Mouse (Mus musculus): Measurements from ENCODE around the gene Olfm2. TPM values are rescaled to one million over a fixed set of nuclear protein-coding genes. Genes with fewer than 3 reads are reported as not detected.
A peak's percentile ranks its signal among the peaks of the same experiment; 100 is the strongest.

Gene Olfm2
- total RNA-seq (2015) = 0.27 and 0.32 TPM in 2 replicates
- total RNA-seq (2017) = 0.34 TPM in 1 of 2 replicates, not detected in the other

DNA sequence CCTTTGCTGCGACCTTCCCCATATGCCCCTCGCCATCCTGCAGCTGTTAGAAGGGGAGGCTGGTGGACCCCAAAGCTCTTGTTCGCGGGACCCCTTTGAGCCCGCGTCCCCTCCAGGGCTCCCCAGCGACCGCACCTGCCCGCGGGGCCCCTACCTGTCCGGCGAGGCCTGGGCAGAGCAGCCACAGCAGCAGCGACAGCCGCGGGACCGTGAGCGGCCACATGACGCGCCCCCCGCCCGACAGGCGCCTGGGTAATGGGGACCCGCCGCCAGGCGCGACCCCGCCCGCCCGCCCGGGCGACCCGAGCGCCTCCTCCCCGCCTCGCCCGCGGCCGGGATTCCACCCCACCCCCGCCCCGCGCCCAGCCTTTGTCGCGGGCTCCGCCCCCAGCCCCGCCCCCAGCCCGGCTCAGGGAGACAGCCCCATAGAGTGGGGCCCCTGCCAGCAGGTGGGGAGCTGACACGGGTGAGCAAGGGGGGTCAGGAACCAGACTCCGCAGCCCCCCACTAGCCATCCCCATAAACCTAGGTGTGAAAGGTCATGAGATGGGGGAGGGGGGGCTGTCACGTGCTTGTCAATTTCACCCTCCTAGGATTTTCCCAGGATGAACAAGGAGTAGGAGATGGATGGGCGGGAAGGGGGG is at the start of gene Olfm2:
Gene Olfm2 (minus strand): TSS at position 333 of the 644 bp plus-strand sequence.
- ATAC-seq (replicated peaks; ENCODE audit: poor library complexity) = no peak

DNA sequence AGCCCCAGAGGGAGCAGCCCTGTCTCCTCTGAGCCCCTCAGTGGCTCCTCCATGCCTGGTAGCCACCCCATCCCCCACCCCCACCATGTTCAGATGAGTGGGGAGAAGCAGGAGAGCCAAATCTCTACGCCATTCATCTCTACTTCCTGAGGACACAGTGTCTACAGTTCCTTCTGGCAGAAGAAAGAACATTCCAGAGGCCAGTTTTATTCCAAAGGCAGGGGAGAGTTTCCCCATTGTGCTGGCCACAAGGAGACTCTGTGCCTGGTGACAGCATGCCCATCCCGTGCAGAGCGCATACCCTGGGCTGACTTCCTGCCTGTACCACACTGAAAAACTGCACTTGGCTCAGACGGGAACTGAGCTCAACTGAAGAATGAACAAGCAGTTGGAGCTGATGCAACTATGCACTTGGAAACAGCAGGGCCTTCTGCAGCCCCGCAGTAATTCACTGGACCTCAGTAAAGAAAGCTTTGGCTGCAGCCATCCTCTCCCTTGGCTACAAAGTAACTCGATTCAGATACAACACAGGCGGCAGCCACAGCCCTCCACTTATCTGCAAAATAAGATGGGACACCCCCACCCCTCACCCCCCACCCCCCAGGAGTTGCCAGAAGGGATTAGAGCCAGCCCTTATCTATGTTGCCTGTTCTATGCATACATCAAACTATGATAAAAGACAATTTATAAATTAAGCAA is 48.1 kb upstream of the Olfm2 start:
- ATAC-seq (replicated peaks; ENCODE audit: poor library complexity) = peak; percentile 98

DNA sequence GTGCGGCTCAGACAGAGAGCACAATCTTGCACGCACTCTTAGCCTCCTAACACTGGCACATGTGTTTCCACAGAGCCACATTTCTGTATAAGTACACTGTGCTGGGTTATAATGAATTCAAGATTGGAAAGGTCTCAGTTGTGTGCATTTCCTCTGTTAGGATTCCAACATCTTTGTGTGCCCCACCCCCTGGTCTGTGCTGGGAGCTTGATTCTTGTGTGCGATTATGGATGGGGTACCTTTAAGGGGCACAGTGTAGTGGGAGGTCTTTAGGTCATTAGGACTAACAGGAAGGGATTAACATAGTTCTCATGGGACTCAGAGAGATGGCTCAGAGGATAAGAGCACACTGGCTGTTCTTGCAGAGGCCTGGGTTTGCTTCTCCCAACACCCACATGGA is 44.2 kb upstream of the Olfm2 start:
- ATAC-seq (replicated peaks; ENCODE audit: poor library complexity) = no peak

DNA sequence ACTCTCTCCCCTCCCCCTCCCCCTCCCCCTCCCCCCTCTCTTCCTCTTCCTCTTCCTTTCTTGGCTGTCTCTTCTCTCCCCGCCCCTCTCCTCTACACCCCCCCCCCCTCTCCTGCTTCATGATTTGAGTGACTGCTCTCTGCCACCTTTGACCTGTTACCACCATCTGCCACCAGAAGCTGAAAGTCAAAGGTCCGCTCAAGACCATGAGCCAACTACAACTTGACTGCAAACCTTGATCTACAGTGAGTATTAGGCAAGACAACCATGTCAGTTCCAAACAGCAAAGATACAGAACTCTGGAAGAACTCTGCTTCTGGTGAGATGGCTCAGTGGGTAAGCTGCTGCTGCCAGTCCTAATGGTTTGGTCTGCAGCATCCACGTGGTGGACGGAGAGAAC is 43.5 kb upstream of the Olfm2 start:
- ATAC-seq (replicated peaks; ENCODE audit: poor library complexity) = no peak

DNA sequence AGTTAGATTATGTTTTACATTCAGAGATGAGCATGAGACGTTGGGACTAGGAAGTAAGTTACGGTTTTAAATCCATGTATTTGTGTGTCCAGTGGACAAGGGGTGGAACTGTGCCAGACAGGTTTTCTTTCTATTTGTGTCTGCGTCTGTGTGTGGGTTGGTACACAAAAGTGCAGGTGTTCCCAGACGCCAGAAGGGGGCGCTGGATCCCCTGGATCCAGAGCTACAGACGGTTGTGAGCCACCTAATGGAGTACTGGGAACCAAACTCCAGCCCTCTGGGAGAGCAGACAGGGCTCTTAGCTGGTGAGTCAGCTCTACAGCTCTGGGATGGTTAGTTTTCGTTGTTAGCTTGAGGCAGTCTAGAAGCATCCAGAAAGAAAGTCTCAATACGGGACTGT is 41.8 kb upstream of the Olfm2 start:
- ATAC-seq (replicated peaks; ENCODE audit: poor library complexity) = no peak

DNA sequence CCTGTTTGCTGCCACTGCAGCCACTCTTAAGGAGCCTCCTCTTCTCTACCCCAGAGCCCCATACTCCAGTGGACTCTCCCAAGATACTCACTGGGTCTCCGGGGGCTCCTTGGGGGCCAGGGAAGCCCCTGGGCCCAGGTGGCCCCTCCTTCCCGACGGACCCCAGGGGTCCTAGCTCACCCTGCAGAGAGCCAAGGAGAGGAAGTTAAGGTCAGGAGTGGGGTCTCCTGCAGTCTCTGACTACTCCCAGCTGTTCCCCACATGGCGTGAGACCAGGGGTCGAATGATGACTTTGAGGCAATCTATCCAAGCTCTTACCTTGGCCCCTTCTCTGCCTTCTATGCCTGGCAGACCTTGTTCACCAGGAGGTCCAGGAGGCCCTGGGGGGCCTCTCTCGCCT is 38.9 kb upstream of the Olfm2 start:
- no peak for ATAC-seq (replicated peaks; ENCODE audit: poor library complexity)

DNA sequence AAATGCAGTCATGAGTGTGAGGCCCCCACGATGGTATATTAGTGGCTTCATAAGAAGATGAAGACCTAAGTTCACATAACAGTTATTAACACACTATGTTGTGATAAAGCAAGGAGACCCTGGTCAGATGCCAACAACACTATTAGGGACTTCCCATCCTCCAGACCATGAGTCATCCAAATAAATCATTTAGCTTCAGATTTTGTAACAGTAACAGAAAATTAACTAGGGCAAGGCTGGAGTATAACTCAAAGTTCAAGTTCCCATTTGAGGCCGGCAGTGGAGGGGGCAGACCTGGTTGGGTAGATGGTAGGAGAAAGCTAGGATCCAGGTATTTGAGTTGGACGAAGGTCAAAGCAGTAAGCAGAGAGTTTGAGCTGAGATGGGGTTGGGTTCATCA is 35.1 kb upstream of the Olfm2 start:
- ATAC-seq (replicated peaks; ENCODE audit: poor library complexity) = no peak

DNA sequence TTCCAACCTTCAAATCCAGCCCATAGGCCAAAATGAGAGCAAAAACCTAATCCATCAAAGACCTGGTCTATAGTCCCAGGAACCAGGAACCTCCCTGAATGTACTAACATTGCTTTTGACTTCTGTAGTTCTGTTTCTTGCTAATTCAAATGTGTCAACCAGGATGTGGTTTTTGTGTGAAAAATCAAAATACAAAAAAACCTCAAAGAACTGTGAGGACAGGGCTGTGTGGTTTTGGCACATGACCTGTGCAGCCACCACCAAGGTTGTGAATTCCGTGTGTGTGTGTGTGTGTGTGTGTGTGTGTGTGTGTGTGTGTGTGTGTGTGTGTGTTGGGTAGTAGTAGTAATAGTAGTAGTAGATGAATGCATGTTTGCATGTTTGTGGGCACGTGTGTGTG is 19.1 kb upstream of the Olfm2 start:
- peak; percentile 68 for ATAC-seq (replicated peaks; ENCODE audit: poor library complexity)

DNA sequence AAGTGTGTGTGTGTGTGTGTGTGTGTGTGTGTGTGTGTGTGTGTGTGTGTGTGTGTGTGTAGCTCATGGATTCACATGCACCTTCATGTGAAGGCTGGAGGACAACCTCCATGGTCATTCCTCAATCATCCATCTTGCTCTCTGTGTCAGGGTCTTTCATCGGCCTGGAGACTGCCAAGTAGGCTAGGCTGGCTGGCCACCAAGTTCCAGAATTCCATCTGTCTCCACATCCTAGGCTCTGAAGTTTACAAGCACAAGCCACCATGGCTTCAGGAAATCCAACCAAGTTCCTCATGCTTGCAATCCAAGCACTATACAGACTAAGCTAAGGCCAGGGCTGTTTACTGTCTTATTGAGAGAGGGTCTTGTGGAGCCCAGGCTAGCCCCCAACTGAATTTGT is 16.9 kb upstream of the Olfm2 start:
- ATAC-seq (replicated peaks; ENCODE audit: poor library complexity) = no peak

DNA sequence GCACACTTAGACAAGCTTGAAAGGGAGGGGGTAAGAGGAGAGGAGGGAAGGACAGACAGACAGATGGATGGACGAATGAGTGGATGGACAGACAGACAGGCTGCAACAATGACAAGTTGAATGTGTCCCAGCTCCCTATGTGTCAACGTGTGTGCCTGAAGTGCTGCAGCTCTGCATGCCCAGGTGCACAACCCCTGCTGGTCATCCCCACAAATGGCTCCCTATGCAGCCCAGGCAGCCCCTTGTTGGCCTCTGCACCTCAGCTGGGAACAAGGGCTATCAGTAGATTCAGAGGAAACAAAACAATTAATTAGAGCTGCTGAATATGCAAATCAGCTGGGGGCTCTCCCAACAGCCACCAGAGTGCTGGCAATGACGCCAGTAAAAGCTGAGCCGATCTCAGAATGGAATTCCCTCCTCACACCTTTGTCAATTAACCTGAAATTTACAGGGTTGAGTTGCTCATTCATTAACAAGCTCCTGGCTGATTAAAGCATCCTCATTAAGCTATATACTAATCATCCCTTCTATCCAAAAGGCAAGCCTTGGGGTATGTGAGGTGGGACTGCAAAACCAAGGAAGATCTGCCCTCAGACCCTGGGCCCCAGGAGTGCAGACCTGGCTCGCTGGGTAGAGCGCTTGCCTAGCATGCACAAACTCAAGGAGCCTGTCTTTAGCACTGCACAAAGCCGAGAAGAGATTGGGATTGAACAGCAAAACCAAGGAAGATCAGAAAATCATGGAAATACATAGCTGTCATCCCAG is 16.2 kb upstream of the Olfm2 start:
- no peak for ATAC-seq (replicated peaks; ENCODE audit: poor library complexity)

DNA sequence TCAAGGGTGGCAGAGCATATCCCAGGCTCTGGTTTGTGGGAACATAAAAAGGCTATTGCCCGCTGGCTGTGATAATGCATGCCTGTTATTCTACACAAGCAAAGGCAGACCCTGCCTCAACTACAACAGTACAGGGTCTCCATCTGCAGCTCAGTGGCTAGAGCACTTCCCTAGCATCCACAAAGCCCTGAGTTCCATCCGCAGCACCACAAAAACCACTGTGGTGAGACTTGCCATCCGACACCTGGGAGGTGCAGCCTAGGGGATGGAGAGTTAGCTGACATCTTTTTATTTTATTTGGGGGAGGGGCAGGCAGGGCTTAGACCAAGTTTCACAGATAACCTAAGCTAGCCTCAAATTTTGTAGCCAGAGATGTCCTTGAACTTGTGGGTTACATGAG is 15.2 kb upstream of the Olfm2 start:
- ATAC-seq (replicated peaks; ENCODE audit: poor library complexity) = no peak

DNA sequence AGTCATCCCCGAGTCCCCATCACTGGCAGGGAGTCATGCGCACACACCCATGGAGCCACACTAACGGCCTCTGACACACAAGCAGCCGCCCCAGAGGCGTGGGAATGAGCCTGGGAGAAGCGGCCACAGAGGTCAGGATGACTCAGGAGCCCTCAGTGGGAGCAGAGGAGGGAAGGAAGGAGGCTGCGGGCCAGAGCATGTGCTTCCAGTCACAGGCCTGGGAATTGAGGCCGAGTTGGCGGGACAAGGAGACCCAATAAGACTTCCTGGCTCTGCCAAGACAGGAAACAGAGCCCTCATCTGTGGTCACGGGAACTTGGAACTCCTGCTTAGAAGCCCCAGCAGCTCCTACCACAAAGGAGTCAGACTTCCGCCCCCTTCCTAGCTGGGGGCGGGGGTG is 14.7 kb upstream of the Olfm2 start:
- no peak for ATAC-seq (replicated peaks; ENCODE audit: poor library complexity)

DNA sequence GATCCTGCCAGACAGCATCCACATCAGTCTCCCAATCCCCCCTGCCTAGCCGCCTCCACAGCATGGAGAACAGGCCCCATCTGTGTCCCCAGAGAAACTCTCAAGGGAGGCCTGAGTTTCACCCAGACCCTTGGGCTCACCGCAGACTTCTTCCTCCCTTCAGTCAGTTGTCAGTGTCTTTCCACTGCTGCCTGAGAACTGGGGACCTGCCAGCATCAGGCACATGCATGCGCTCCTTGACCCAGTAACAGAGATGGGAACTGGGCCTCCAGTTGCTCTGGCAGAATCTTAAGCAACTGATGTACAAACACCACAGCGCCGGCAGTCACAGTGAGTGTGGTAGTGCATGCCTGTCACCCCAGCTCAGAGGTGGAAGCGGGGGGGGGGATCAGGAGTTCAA is 12.7 kb upstream of the Olfm2 start:
- no peak for ATAC-seq (replicated peaks; ENCODE audit: poor library complexity)

DNA sequence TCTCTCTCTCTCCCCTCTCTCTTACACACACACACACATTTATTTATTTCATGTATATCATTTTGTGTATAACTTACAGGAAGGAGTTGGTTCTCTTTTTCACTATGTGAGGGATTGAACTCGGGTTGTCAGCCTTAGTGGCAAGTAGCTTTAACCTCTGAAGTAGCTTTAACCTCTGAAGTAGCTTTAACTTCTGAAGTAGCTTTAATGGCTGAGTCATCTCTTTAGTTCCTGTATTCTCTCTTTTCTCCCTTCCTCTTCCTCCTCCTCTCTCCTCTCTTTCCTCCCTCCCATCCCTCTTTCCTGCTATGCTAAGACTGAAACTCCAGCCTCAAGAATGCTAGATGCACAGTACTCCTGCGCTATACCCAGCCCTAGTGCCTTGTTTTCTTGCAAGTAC is 12.1 kb upstream of the Olfm2 start:
- no peak for ATAC-seq (replicated peaks; ENCODE audit: poor library complexity)

DNA sequence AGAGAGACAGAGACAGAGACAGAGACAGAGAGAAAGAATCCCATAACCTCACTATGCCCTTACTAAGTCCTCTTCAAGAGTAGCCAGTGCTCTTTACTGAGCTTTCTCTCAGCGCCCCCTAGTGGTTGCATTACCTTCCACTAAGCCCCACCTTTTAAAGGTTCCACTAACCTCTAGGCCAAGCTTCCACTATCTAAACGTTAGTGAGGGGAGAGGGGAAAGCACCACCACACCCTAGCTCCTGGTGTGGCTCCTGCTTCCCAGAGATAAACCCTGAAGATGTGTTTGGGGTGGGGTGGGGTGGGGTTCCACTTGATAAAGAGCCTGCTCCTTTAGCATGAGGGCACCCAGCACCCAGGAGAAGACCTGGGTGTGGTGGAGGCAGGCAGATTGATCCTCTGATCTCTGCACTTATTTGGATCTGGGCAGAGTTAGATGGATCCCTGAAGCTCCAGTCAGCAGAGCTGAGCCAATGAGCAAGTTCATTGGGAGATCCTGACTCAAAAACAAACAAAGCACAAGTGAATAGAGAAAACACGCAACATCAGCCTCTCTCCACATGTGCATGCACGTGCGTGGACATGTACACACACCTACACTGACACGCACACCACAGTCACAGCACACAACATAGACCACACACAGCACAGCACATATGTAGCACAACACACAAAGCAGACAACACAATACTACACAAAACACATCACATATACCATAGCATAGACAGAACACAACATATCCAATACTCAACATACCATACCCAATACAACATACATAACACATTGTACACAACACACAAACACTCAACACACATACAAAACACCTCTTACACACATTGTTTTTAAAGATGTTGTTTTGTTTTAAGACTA is 11.2 kb upstream of the Olfm2 start:
- peak; percentile 93 for ATAC-seq (replicated peaks; ENCODE audit: poor library complexity)

DNA sequence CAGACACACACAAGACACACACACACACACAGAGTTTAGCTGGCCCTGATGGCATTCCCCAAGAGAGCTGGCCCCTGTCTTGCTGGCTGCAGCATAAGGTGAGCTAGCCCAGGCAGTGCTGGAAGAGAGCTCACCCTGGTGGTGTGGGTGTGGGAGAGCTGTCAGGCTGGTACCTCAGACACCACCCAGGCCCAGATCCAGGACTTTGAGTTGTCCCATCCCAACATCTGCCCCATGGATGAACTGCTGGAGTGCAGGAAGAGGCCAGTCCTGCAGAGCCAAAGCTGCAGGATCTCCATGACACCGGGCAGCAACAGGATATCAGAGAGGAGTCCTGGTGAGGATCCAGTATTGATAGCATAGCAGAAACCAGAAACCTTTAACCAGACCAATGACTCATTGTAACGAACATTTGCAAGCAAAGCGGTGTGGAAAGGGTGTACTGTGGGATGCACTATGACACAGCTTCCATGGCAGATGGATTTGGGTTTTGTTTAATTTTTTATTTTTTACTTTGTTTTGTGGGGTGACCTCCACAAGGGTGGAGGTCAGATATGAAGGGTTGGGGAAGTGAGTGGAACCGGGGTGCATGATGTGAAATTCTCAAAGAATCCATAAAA is 10.0 kb upstream of the Olfm2 start:
- ATAC-seq (replicated peaks; ENCODE audit: poor library complexity) = no peak

DNA sequence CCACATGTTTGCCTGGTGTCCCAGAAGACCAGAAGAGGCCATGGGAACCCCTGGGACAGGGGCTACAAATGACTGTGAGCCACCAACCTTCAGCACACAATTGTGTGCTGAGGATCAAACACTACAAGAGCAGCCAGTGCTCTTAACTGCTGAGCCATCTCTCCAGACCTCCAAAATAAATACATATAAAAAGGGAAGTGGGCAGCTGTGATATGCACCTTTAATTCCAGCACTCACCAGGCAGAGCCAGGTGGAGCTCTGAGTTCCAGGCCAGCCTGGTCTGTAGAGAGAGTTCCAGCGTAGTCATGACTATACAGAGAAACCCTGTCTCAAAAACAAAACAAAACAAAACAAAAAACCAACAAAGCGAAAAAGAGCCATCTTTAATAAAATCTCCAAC is 8.2 kb upstream of the Olfm2 start:
- no peak for ATAC-seq (replicated peaks; ENCODE audit: poor library complexity)

DNA sequence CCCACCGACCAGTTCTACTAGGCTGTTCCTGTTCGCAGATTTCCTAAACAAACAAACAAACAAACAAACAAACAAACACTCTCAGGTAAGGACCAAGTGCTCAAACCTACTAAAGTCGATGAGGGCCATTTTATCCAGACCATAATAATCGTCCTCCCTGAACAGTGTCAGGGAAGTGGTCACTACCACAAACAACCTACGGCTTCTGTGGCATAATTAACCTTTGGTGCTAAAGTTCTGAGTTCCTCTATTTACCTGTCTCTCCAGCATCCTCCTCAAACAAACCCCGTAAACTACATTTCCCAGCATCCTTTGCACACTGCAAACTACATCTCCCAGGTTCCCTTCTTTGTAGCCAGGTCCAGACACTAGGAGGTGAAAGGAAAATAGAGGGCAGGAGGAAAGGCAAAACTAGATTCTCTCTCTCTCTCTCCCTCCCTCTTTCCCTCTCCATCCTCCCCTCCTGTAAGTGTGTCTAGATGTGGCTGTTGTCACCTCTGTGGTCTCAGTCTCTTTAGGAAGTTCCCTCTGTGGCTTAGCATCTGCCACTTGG is 5.4 kb upstream of the Olfm2 start:
- peak; percentile 76 for ATAC-seq (replicated peaks; ENCODE audit: poor library complexity)

DNA sequence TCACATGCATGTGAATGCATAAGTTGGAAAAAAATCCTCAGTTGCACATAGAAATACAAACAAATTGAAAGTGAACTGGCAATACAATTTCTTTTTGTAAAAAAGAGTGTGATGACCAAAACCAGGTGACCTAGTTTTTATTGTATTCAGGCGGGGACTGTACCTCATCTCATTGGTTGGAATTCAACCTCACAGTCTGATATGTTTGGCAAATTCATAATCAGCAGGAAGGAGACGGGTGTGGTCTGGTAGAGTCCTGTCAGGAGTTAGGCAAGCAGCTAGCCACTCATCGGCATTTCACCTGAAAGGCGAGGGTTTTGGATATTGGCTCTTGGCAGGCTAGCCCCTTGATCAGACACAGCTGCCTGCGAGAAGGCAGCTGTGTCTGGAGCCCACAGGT is 3.1 kb upstream of the Olfm2 start:
- ATAC-seq (replicated peaks; ENCODE audit: poor library complexity) = no peak

DNA sequence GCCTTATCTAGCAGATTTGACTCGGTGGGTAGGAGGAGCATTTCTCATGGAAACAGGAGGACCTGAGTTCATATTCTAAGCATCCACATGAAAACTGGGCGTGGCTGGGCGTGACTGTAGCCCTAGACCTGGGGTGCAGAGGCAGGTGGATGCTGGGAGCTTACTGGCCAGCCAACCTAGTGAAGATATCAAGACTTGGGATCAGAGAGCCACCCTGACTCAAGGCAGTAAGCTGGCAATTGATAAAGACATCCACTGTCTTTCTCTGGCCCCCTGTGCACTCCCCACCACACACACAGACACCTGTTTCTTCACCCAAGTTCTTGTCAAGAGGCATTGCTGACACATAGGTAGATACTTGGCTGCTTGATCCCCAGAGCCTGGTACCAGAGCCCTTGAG is 2.4 kb upstream of the Olfm2 start:
- no peak for ATAC-seq (replicated peaks; ENCODE audit: poor library complexity)

Measured in megakaryocyte progenitor cell, adult 5-6 weeks (primary cell).